Mouse (Mus musculus): ENCODE results near the gene Gm19345. TPM values are rescaled to one million over a fixed set of nuclear protein-coding genes. Genes with fewer than 3 reads are reported as not detected.

Gene Gm19345
- 0.19 and 0.25 TPM in 2 replicates for polyA plus RNA-seq (2012; rRNA removed)

- DNase-seq (ENCODE audit: low read depth, low spot score) = no peak
- 3% methylated on average over 33 of the region's 33 CpGs for WGBS
Measured at GRCm38 (mm10) chr7:19851858-19852570, at the start of gene Gm19345. Gm19345 (plus strand) TSS chr7:19852003.

GRCm38 (mm10) chr7:19802995-19803394, 48.8 kb upstream of the Gm19345 start:
- WGBS = 21% methylated on average over 6 of the region's 7 CpGs
- DNase-seq (ENCODE audit: low read depth, low spot score) = no peak

- no peak for DNase-seq (ENCODE audit: low read depth, low spot score)
- 91% methylated on average over 8 of the region's 8 CpGs for WGBS
Measured at GRCm38 (mm10) chr7:19806356-19806969, 45.3 kb upstream of the Gm19345 start.

- 82% methylated on average over 27 of the region's 27 CpGs for WGBS
- no peak for DNase-seq (ENCODE audit: low read depth, low spot score)
Measured at GRCm38 (mm10) chr7:19809369-19809768, 42.4 kb upstream of the Gm19345 start.

GRCm38 (mm10) chr7:19811114-19811513, 40.7 kb upstream of the Gm19345 start:
- no peak for DNase-seq (ENCODE audit: low read depth, low spot score)
- 54% methylated on average over 22 of the region's 22 CpGs for WGBS

- no peak for DNase-seq (ENCODE audit: low read depth, low spot score)
- WGBS = 94% methylated on average over 4 of the region's 4 CpGs
Measured at GRCm38 (mm10) chr7:19813161-19813560, 38.6 kb upstream of the Gm19345 start.

GRCm38 (mm10) chr7:19813579-19814122, 38.2 kb upstream of the Gm19345 start:
- 78% methylated on average over 6 of the region's 6 CpGs for WGBS
- DNase-seq (ENCODE audit: low read depth, low spot score) = no peak

GRCm38 (mm10) chr7:19815296-19816223, 36.2 kb upstream of the Gm19345 start:
- whole genome bisulfite sequencing = 35% methylated on average over 17 of the region's 17 CpGs
- no peak for DNase-seq (ENCODE audit: low read depth, low spot score)

GRCm38 (mm10) chr7:19816224-19816771, 35.5 kb upstream of the Gm19345 start:
- no peak for DNase-seq (ENCODE audit: low read depth, low spot score)

GRCm38 (mm10) chr7:19817382-19818105, 34.3 kb upstream of the Gm19345 start:
- DNase-seq (ENCODE audit: low read depth, low spot score) = no peak
- WGBS = 3% methylated on average over 15 of the region's 15 CpGs

More at GRCm38 (mm10) chr7:19816224-19816771, 35.5 kb upstream of the Gm19345 start:
- under 1% methylated on average over 27 of the region's 28 CpGs for WGBS

GRCm38 (mm10) chr7:19818440-19818839, 33.4 kb upstream of the Gm19345 start:
- 37% methylated on average over 5 of the region's 5 CpGs for WGBS
- no peak for DNase-seq (ENCODE audit: low read depth, low spot score)

GRCm38 (mm10) chr7:19818875-19819274, 32.9 kb upstream of the Gm19345 start:
- WGBS = 45% methylated on average over 7 of the region's 7 CpGs
- DNase-seq (ENCODE audit: low read depth, low spot score) = no peak

- WGBS = 79% methylated on average over 3 of the region's 3 CpGs
- DNase-seq (ENCODE audit: low read depth, low spot score) = no peak
Measured at GRCm38 (mm10) chr7:19820347-19821048, 31.3 kb upstream of the Gm19345 start.

- DNase-seq (ENCODE audit: low read depth, low spot score) = no peak
- 31% methylated on average over 7 of the region's 7 CpGs for WGBS
Measured at GRCm38 (mm10) chr7:19821633-19822032, 30.2 kb upstream of the Gm19345 start.

GRCm38 (mm10) chr7:19822193-19822592, 29.6 kb upstream of the Gm19345 start:
- no peak for DNase-seq (ENCODE audit: low read depth, low spot score)
- 2% methylated on average over 20 of the region's 20 CpGs for WGBS

GRCm38 (mm10) chr7:19822604-19823058, 29.2 kb upstream of the Gm19345 start, which contains the start of gene Bcl3:
Bcl3 (minus strand) TSS chr7:19822770.
- no peak for DNase-seq (ENCODE audit: low read depth, low spot score)
- under 1% methylated on average over 32 of the region's 42 CpGs for WGBS

GRCm38 (mm10) chr7:19823256-19824181, 28.3 kb upstream of the Gm19345 start:
- no peak for DNase-seq (ENCODE audit: low read depth, low spot score)
- 17% methylated on average over 16 of the region's 16 CpGs for WGBS
